Mouse (Mus musculus): ENCODE results near the gene Stmn1.

Stmn1 gene

GRCm38 (mm10) chr4:134468215-134468575 lies at the start of gene Stmn1:
Gene Stmn1 (plus strand): TSS chr4:134468320.
- DNase-seq: peak; percentile 93

GRCm38 (mm10) chr4:134421971-134422370 lies 46.1 kb upstream of the Stmn1 start:
- no peak for DNase-seq

DNA sequence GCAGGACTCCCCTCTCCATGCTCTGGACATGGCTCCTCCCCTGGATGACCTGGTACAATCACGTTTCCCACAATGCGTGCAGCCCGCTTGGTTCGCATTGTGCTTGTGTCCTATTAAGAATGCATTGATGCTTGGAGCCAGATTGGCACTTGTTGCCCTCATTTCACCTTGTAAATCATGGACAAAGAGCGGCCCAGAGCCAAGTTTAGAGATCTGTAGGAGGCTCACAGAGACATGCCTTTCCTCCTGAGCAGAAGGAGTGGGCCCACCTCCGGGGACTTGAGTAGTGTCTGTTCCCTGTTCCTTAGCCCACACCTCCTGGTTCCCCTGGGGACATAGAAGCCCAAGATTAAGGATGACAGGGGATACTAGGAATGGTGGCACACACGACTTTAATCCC lies 44.2 kb upstream of the Stmn1 start:
- DNase-seq: no peak

GRCm38 (mm10) chr4:134425088-134425487 lies 43.0 kb upstream of the Stmn1 start:
- no peak for DNase-seq

DNA sequence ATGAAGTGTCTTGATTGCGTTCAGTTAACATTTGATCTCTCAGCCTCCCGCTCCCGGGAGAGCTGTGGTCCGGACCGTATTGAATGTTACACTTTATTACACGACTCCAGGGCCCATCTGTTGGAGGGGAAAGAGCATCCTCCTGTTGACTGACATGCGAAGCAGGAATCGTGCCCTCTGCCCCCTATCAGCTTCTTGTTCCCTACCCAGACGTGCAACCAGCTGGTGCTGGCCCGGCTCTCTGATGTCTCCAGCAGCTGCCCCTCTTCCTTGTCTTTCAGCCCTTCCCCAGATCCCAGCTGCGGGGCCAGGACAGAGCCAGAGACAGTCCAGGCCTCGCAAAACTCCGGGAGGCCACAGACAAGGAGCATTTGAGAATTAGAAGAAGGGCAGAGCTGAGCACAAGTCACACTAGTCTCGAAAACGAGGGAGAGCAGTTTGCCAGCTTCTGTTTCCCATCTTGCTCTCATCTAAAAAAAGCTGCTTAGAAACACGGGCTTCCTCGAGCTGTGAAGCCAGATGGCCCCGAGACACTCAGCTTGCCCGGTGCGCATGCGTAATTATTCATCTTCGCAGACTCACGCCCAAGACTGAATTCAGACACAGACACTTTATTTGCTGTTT lies 37.6 kb upstream of the Stmn1 start:
- DNase-seq: peak; percentile 74

- no peak for DNase-seq
Observed at GRCm38 (mm10) chr4:134432686-134433360, 35.3 kb upstream of the Stmn1 start.

- no peak for DNase-seq
Observed at GRCm38 (mm10) chr4:134436185-134436584, 31.9 kb upstream of the Stmn1 start.

DNA sequence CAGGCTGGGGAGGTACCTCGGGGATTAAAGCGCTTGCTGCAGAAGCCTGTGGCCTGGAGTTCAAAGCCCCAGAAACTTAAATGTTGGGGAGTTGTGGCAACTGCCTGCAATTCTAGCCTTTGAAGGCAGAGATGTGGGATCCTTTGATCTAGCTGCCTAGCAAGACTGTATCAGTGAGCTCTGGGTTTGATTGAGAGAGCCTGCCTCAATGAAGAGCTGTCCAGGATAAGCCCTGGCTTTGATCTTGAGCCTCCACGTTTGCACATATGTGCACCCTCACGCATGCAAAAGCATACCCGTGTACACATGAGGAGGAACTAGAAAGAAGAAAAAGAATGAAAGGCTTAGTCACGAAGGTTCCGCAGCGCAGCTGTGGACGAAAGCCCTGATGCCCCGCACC lies 31.5 kb upstream of the Stmn1 start:
- DNase-seq: no peak

DNA sequence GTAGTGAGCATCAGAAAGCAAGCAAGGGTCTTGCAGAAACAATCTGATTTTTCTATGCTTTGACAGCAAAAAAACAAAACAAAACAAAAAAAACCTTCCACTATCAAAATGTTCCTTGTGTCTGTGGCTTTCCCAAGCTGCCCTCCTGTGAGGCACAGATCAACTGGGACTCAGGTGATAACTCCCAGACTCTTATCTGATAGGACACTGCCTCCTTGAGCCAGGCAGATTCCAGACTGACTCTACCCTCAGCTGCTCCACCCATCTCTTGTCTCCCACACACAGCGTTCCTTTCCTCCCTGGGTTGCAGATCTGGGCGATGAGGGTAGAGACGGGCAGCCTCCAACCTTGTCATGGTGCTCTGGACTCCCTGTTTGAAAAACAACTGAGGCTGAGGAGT lies 29.0 kb upstream of the Stmn1 start:
- no peak for DNase-seq

DNA sequence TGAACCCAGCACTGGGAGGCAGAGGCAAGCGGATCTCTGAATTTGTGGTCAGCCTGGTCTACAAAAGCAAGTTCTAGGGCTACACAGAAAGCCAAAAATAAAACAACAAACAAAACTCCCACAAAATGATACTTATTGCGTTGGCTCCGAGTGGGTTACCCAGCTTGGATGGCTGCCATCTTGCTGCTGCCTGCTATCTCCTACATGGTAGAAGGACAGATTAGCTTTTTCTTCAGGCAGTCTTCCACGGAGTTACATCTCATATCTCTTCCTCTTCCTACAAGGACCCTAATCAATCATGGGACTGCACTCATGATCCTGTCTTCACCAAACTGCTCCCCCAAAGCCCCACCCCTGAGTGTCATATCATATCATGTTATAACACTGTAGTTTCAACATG lies 28.2 kb upstream of the Stmn1 start:
- DNase-seq: no peak

GRCm38 (mm10) chr4:134442216-134442615 lies 25.9 kb upstream of the Stmn1 start:
- no peak for DNase-seq

- DNase-seq: no peak
Observed at GRCm38 (mm10) chr4:134443589-134443988, 24.5 kb upstream of the Stmn1 start.

DNA sequence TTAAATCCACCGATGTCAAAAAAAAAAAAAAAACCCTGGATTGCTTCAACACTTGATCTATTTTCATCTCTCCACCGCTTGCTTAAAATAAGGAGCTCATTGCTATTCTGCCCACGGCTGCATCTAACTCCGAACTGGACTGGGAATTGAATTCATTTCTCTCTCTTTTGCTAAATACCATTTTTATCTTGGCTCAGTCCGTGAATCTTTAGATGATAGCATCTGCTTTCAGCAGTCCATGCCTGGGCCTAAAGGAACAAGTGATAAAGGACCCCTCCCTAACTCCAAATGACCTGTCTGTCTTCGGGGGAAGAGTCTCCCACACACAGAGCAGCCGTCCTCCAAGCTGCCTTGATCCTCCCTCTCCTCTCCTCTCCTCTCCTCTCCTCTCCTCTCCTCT lies 23.2 kb upstream of the Stmn1 start:
- no peak for DNase-seq

- DNase-seq: no peak
Observed at GRCm38 (mm10) chr4:134445489-134445888, 22.6 kb upstream of the Stmn1 start.

- no peak for DNase-seq
Observed at GRCm38 (mm10) chr4:134447966-134448365, 20.2 kb upstream of the Stmn1 start.

GRCm38 (mm10) chr4:134449595-134450391 lies 18.3 kb upstream of the Stmn1 start:
- peak; percentile 70 for DNase-seq

DNA sequence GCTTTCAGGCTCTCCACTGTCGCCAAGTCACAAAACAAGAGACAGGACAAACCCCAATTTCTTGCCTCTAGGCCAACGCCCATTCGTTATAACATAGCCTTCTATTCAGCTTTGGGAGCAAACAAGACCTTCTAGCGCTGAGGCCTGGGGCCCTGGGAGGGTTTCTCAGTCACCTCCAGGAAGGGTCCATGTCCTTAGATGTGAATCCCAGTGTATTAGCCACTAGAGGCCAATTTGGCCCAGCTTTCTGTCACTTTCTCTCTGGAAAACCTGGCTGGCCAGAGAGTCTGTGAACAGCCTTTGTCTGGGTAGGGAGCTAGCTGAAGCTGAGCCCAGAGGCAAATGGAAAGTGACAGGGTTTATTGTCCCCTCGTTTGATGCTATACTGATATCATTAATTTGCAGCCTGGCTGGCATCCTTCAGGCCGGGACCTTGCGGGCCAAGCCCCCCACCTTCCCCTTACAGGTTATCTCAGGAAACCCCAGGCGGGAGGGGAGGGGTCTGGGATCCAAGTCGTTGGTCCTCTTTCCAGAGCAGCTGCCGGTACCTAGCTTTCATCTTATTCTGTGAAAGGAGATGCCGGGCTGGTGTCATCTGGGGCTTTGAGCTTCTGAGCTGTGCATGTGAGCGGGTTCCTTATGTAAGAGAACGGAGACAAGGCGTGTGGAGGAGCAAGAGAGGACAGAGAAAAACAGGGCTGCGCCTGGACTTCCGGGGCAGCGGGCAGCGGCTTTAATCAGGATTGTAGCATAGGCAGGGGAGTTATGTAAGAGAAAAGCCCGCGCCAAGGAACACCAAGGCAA lies 17.5 kb upstream of the Stmn1 start:
- no peak for DNase-seq

DNA sequence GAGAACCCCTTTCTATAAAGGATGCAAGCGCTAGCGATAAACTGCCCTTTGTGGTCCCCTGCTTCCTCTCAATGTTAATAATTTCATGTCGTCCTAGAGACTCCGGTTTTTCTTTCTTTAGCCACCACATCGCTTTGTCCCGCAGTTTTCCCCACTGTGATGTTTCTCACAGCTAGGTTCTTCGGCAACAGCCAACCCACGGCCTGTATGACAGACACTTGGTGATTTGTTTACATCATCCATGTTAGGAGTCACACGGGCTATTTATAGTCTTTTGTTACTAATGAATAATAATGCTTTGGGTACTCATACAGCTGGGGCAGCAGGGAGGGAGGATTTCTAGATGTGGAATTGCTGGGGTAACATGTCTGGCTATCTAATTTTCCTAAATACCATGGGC lies 16.6 kb upstream of the Stmn1 start:
- DNase-seq: no peak

- no peak for DNase-seq
Observed at GRCm38 (mm10) chr4:134453619-134454400, 14.3 kb upstream of the Stmn1 start.

DNA sequence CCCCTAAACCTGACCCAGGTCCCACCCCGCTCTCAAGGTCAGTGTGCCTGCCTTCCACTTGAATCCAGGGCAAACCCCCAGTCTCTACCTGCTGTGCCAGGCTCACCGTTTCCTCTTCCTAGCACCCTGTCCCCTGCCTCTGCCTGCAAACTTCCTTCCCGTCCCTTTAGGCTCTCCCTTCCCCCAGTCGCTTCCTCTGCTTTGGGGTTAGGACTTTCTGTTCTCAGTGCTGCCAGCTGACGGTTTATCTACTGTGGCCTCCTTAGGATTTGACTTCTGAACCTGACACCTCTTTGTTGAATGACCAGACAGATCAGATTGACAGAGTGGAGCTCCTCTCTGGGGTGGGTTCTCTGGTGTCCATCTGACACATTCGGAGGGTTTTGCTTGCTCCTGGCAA lies 12.8 kb upstream of the Stmn1 start:
- no peak for DNase-seq

DNA sequence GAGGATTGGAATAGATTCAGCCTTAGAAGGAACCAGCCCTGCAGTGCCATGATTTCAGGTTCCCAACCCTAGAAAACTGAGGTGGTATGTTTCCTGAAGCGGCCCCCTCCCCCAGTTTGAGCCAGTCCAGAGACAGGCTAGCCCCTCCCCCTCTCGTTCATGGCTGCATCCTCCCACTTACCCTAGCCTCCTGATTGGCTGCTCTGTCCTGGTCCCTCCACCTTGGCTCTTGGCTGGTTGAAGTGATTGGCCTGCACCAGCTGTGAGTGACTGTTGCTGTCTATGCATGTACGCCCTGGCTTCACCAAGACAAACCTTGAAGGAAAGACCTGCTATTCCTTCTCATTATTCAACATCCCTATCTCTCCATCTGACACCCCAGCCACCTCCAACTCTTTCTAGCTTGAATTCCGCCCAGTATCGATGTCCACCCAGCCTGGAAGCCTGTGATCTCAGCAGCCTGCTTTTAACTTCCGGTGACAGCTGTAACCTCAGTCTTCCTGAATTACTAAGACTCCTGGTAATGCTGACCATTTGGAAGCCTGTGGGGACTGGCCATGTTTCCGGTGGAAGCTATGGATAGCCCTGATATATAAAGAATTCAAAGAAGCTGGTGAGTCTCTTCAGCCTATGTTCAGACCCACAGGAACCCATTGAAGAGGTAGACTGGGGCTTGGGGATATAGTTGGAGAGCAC lies 10.8 kb upstream of the Stmn1 start:
- DNase-seq: no peak

- DNase-seq: no peak
Observed at GRCm38 (mm10) chr4:134458856-134459255, 9.3 kb upstream of the Stmn1 start.
